Mouse (Mus musculus) heart, adult 2 months (tissue): Measurements from ENCODE around the gene Foxj3. TPM values are rescaled to one million over a fixed set of nuclear protein-coding genes. Genes with fewer than 3 reads are reported as not detected.

Source experiments
- DNase-seq, 2 experiments: peaks; one replicate each; pipeline ENCODE4 v3.0.0; 2021
- H3K27ac ChIP-seq: fragments of 200-600 bp; 2 replicates; pipeline ENCODE4 v1.8.1; 2022
- H3K27me3 ChIP-seq: fragments of 200-500 bp; 2 replicates; pipeline ENCODE4 v1.6.1; 2012; ENCODE audit warnings: mild to moderate bottlenecking, low read length, inconsistent platforms, mixed read lengths; ENCODE audit not compliant: control insufficient read depth, insufficient read depth
- H3K36me3 ChIP-seq: fragments of 200-500 bp; 2 replicates; pipeline ENCODE4 v1.6.1; 2012; ENCODE audit warnings: low read length, inconsistent platforms; ENCODE audit not compliant: control insufficient read depth, insufficient read depth
- H3K4me1 ChIP-seq: fragments of 200-500 bp; 2 replicates; pipeline ENCODE4 v1.6.1; 2011; ENCODE audit warnings: low read length; ENCODE audit not compliant: control insufficient read depth, insufficient read depth
- H3K4me3 ChIP-seq: fragments of 200-600 bp; 2 replicates; pipeline ENCODE4 v1.8.1; 2022
- H3K79me2 ChIP-seq: fragments of 200-500 bp; replicated peaks from 2 replicates; pipeline ENCODE4 v1.6.1; 2012; ENCODE audit warnings: mild to moderate bottlenecking, inconsistent platforms, low read length, moderate library complexity, mixed read lengths; ENCODE audit not compliant: control insufficient read depth, insufficient read depth
- H3K9ac ChIP-seq: fragments of 200-500 bp; 2 replicates; pipeline ENCODE4 v1.6.1; 2012; ENCODE audit warnings: low read depth, mild to moderate bottlenecking, control low read depth, inconsistent platforms, low read length, mixed read lengths
- CTCF ChIP-seq: fragments of 200-600 bp; IDR thresholded peaks from 2 replicates; pipeline ENCODE4 v1.8.1; 2022; ENCODE audit warnings: antibody characterized with exemption, mild to moderate bottlenecking, moderate library complexity
- EP300 ChIP-seq: fragments of 200-500 bp; IDR thresholded peaks from 2 replicates; pipeline ENCODE4 v1.6.1; 2011; ENCODE audit warnings: low read depth, low read length, control low read depth; ENCODE audit not compliant: insufficient read depth
- POLR2A ChIP-seq: fragments of 200-500 bp; IDR thresholded peaks from 2 replicates; pipeline ENCODE4 v1.6.1; 2011; ENCODE audit warnings: mild to moderate bottlenecking, low read depth, low read length, control low read depth; ENCODE audit not compliant: insufficient read depth
- WGBS: fragments of 180-500 bp; shearing (Covaris S2); methylation state at CpG from one replicate; pipeline ENCODE4 v1.1.7; 2018; 5-methylcytosine and 5-hydroxymethylcytosine counted together
- intact Hi-C: fragments of 180-260 bp; cut with DNase I; formaldehyde crosslinking; loops from one replicate; pipeline ENCODE4 v1.15.1; 2025
- polyA plus RNA-seq: library from polyadenylated mRNA; depleted of rRNA; stranded (reverse); fragments of >200 nt; gene quantifications from 2 replicates; pipeline ENCODE4 v1.2.3, GENCODE M21; 2012
- total RNA-seq, 2 experiments: library from RNA; stranded (reverse); gene quantifications; 2 replicates each; pipeline ENCODE4 v1.2.3; 2021

The Foxj3 gene
- total and polyA plus RNA-seq, 3 experiments: 13.5 to 32.1 (median 30.3) TPM

DNA sequence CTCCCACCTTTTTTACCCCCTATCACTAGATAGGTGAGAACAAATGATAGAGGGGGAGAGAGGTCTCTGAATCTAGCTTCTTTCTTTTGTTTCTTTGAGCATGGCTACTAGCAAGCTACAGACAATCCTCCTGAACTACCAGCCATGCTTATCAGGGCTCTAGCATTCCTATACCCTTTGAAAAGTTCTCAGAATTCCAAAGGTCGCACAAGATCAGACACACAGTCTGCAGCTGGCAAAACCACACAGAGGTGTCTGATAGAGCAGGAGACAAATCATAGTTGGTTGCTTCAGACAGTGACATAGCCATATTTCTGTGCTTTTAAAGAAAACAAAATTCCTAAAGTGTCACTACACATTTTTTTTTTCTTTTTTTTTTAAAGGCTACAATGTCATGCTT, 62.8 kb downstream of the Foxj3 start:
- no peaks in the 10 kb centered on the region for H3K27me3 ChIP-seq
- no peak for TF ChIP-seq POLR2A
- no peak for TF ChIP-seq CTCF
- no peak for TF ChIP-seq EP300
- H3K9ac ChIP-seq: no peak overlapping the region
- WGBS: 26% methylated on average over 1 of the region's 1 CpGs
- intact Hi-C loops: no loop called here
- peaks cover 4% of the 10 kb centered on the region; the same call in 1 of the 2 replicates for H3K79me2 ChIP-seq
- DNase-seq: no peak
- no peak overlapping the region for H3K4me3 ChIP-seq
- H3K4me1 ChIP-seq: peaks cover 2% of the 10 kb centered on the region; the same call in 1 of the 2 replicates
- no peak overlapping the region for H3K27ac ChIP-seq
- H3K36me3 ChIP-seq: no peaks in the 10 kb centered on the region

DNA sequence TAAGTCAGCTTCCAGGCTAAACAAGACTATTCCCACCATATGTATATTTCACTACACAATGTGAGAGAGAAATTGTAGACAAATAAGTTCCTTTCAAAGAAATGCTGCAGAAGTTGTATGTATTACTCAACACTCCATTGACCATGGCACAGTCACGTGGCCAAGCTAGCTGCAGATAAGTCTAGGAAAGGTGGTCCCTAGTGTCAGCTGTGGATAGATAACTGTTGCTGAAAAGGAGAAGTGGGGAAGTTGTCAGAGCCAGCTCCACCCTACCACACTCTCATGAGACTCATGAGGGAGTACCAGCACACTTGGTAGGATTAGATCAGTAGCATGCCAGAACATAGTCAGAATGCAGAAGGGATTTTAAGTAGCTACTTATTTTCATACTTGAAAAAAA, 72.7 kb downstream of the Foxj3 start:
- 41% methylated on average over 1 of the region's 1 CpGs for WGBS
- TF ChIP-seq POLR2A: no peak
- no peak for TF ChIP-seq EP300
- TF ChIP-seq CTCF: no peak

GRCm38 (mm10) chr4:119614078-119614477, 77.3 kb downstream of the Foxj3 start:
- Histone ChIP-seq H3K27ac (no peak overlapping the region), H3K4me3 (no peak overlapping the region), H3K27me3 (no peaks in the 10 kb centered on the region), H3K4me1 (peaks cover 5% of the 10 kb centered on the region), H3K36me3 (no peaks in the 10 kb centered on the region), H3K9ac (no peak overlapping the region), H3K79me2 (no peaks in the 10 kb centered on the region; the same call in none of the 2 replicates)
- WGBS: 88% methylated on average over 1 of the region's 1 CpGs
- intact Hi-C loops: no loop called here
- TF ChIP-seq CTCF (no peak), EP300 (no peak), POLR2A (no peak)
- no peak for DNase-seq

More for the DNA sequence above, 72.7 kb downstream of the Foxj3 start:
- intact Hi-C loops: no loop called here
- no peak overlapping the region for H3K27ac ChIP-seq
- H3K27me3 ChIP-seq: no peaks in the 10 kb centered on the region
- no peak overlapping the region for H3K4me3 ChIP-seq
- DNase-seq: no peak
- H3K36me3 ChIP-seq: no peaks in the 10 kb centered on the region
- peaks cover 5% of the 10 kb centered on the region for H3K4me1 ChIP-seq
- H3K9ac ChIP-seq: no peak overlapping the region
- H3K79me2 ChIP-seq: no peaks in the 10 kb centered on the region; the same call in 1 of the 2 replicates

- Histone ChIP-seq H3K79me2 (no peaks in the 10 kb centered on the region; the same call in none of the 2 replicates), H3K9ac (no peak overlapping the region), H3K27me3 (no peaks in the 10 kb centered on the region), H3K27ac (no peak overlapping the region), H3K36me3 (no peaks in the 10 kb centered on the region), H3K4me1 (peaks cover 3% of the 10 kb centered on the region; the same call in 1 of the 2 replicates), H3K4me3 (no peak overlapping the region)
- WGBS: 34% methylated on average over 4 of the region's 4 CpGs
- intact Hi-C loops: no loop called here
- no peak for DNase-seq
- TF ChIP-seq EP300: no peak
- no peak for TF ChIP-seq POLR2A
- no peak for TF ChIP-seq CTCF
These were observed 77.9 kb downstream of the Foxj3 start for GRCm38 (mm10) chr4:119614724-119615123.

DNA sequence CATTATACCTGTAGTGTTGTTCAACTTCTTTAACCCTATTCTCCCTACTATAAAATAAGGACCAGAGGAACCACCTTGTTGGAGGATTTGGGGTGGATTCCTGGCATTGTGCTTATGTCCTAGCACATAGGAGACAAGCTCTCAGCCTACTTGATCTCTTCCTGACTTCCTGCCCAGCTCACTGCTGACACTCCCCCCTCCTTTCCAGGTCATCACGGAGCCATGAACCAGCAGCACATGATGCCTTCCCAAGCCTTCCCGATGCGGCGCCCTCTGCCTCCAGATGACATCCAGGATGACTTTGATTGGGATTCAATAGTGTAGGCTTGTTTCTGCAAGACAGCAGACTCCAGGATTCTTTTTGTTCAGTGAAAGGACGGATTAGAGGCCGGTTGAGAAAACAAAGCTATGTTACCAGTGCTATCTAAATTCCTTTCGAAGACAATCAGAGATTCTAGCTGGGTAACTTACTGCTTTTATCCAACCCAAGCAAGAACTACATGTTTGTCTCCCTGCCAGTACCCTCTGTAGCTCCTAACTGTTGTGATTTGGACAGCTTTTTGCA, 89.4 kb downstream of the Foxj3 start:
- 39% methylated on average over 7 of the region's 7 CpGs for WGBS
- H3K36me3 ChIP-seq: peaks cover 4% of the 10 kb centered on the region
- no peak overlapping the region for H3K9ac ChIP-seq
- intact Hi-C loops: loop anchor here (2.0 to 5.0 kb wide), 2 partner anchors 89 to 195 kb away; partner anchors contain the start of genes Foxj3 and Frg2f1
- H3K27me3 ChIP-seq: no peaks in the 10 kb centered on the region
- no peak overlapping the region for H3K4me3 ChIP-seq
- no peak for DNase-seq
- TF ChIP-seq CTCF: no peak
- TF ChIP-seq POLR2A: no peak
- TF ChIP-seq EP300: no peak
- H3K27ac ChIP-seq: no peak overlapping the region
- no peaks in the 10 kb centered on the region; the same call in none of the 2 replicates for H3K4me1 ChIP-seq
- H3K79me2 ChIP-seq: no peaks in the 10 kb centered on the region

- no peaks in the 10 kb centered on the region; the same call in none of the 2 replicates for H3K4me1 ChIP-seq
- H3K9ac ChIP-seq: no peak overlapping the region
- H3K27ac ChIP-seq: no peak overlapping the region
- no peak for DNase-seq
- TF ChIP-seq EP300 (no peak), POLR2A (no peak), CTCF (no peak)
- no peaks in the 10 kb centered on the region; the same call in 1 of the 2 replicates for H3K36me3 ChIP-seq
- H3K27me3 ChIP-seq: no peaks in the 10 kb centered on the region
- intact Hi-C loops: loop anchor here (2.0 to 5.0 kb wide), 2 partner anchors 90 to 196 kb away; partner anchors contain the start of genes Foxj3 and Frg2f1
- WGBS: 53% methylated on average over 3 of the region's 3 CpGs
- no peak overlapping the region for H3K4me3 ChIP-seq
- no peaks in the 10 kb centered on the region for H3K79me2 ChIP-seq
These were observed 90.1 kb downstream of the Foxj3 start for GRCm38 (mm10) chr4:119626876-119627275.
